25 mouse cellular contexts compared by ENCODE assay signal in the genomic region with DNA sequence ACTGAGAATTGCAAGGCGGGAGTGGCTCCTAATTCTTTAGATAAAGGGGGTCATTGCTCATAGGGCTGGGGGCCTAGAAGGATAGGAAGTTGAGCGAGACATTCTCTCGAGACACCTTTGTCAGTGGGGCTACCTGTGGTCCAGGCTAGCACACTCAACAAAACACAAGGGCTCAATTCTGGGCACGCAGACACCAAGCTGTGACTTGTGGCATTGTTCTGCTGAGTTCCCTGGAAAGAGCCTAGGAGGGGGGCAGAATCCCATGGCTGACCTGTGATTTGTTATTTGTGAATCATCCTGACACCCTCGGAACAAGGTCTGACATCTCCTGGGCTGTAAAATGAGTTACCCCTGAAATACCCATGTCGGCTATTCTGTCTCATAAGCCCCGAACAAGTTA.
DNase-seq lines count a peak whose midpoint lies in the region; ATAC-seq and TF ChIP-seq lines count a peak whose summit lies in the region.
"Had no signal": no experiment of that assay in that cellular context is flagged by ENCODE, and none has a peak within 500 bp of the region (broad histone marks: within the 10 kb centered on the region; RNA-seq: fewer than 3 reads in every experiment).

No protein-coding gene starts in this region.

- TF ChIP-seq CTCF in layer of hippocampus, adult 2 months (conservative IDR thresholded peaks at IDR 0.05), result no peak

- 26% methylated on average over 7 of the region's 7 CpGs for whole genome bisulfite sequencing in hindbrain, embryonic 12.5 days
- WGBS in hindbrain, embryonic 11.5 days, result 27% methylated on average over 7 of the region's 7 CpGs
- 10% methylated on average over 7 of the region's 7 CpGs for WGBS in forebrain, embryonic 13.5 days

- no peaks in the 10 kb centered on the region for H3K36me3 ChIP-seq in hindbrain, embryonic 12.5 days
- no peaks in the 10 kb centered on the region for H3K36me3 ChIP-seq in hindbrain, embryonic 11.5 days (ENCODE audit: control insufficient read depth, insufficient read depth, low read length)
- H3K36me3 ChIP-seq in forebrain, embryonic 13.5 days (ENCODE audit: poor library complexity, severe bottlenecking), result no peaks in the 10 kb centered on the region
- H3K36me3 ChIP-seq: embryonic facial prominence, embryonic 15.5 days; heart, embryonic 10.5 days; limb, embryonic 15.5 days had no signal

- no peak overlapping the region for H3K27ac ChIP-seq in hindbrain, embryonic 12.5 days
- H3K27ac ChIP-seq in hindbrain, embryonic 11.5 days (ENCODE audit: low read depth, low read length), result no peak overlapping the region
- no peak overlapping the region for H3K27ac ChIP-seq in forebrain, embryonic 13.5 days
- no peak overlapping the region for H3K27ac ChIP-seq in layer of hippocampus, adult 2 months
- H3K27ac ChIP-seq: embryonic facial prominence, embryonic 15.5 days; heart, embryonic 10.5 days; limb, embryonic 15.5 days; liver, embryonic 14.5 days; stomach, postnatal 0 days had no signal

- no peak overlapping the region for H3K4me2 ChIP-seq in hindbrain, embryonic 12.5 days (replicated peaks)
- no peak overlapping the region for H3K4me2 ChIP-seq in hindbrain, embryonic 11.5 days (replicated peaks; ENCODE audit: low read depth, low read length)
- 0 out of 2 replicates have a peak overlapping the region, but pooled peaks have one; percentile 14 for H3K4me2 ChIP-seq in forebrain, embryonic 13.5 days
- H3K4me2 ChIP-seq: embryonic facial prominence, embryonic 15.5 days; limb, embryonic 15.5 days; lung, embryonic 14.5 days had no signal

- no peak overlapping the region for H3K9ac ChIP-seq in hindbrain, embryonic 12.5 days
- H3K9ac ChIP-seq in hindbrain, embryonic 11.5 days (ENCODE audit: low read depth, low read length), result no peak overlapping the region
- H3K9ac ChIP-seq in forebrain, embryonic 13.5 days, result no peak overlapping the region
- H3K9ac ChIP-seq: embryonic facial prominence, embryonic 15.5 days; limb, embryonic 15.5 days; liver, embryonic 14.5 days; lung, embryonic 14.5 days had no signal

- DNase-seq in hindbrain, embryonic 11.5 days (ENCODE audit: low spot score), result no peak
- peak; percentile 25 for DNase-seq in retina, postnatal 1 day
- no peak for DNase-seq in retina, embryonic 14.5 days (ENCODE audit: low spot score)
- DNase-seq in layer of hippocampus, adult 2 months (ENCODE audit: low spot score in 2 of 2), result no peak
- DNase-seq in spleen, postnatal 14 days (ENCODE audit: low spot score in 2 of 2), result no peak
- DNase-seq: adrenal gland, postnatal 14 days; B cell, adult 2 months; cerebellum, adult 8-10 months; cerebellum, postnatal 36 days; heart, postnatal 4 days; kidney, postnatal 36 days; lung, embryonic 14.5 days; lung, postnatal 36 days; thymus, adult 2 months; thymus, postnatal 4 days had no signal

- 0 out of 2 replicates have a peak, but pooled peaks cover 3% of the 10 kb centered on the region for H3K27me3 ChIP-seq in hindbrain, embryonic 12.5 days
- no peaks in the 10 kb centered on the region for H3K27me3 ChIP-seq in hindbrain, embryonic 11.5 days (ENCODE audit: control insufficient read depth, insufficient read depth, low read length)
- H3K27me3 ChIP-seq in forebrain, embryonic 13.5 days, result no peaks in the 10 kb centered on the region; the same call in none of the 2 replicates
- H3K27me3 ChIP-seq: CH12.LX; embryonic facial prominence, embryonic 15.5 days; limb, embryonic 15.5 days; megakaryocyte, embryonic 14.5 days had no signal

- no peaks in the 10 kb centered on the region for H3K9me3 ChIP-seq in hindbrain, embryonic 12.5 days (replicated peaks)
- H3K9me3 ChIP-seq in hindbrain, embryonic 11.5 days (ENCODE audit: control insufficient read depth, low read length), result no peaks in the 10 kb centered on the region
- H3K9me3 ChIP-seq in forebrain, embryonic 13.5 days (replicated peaks), result no peaks in the 10 kb centered on the region
- H3K9me3 ChIP-seq: embryonic facial prominence, embryonic 15.5 days; heart, embryonic 10.5 days; limb, embryonic 15.5 days; megakaryocyte, embryonic 14.5 days had no signal

- H3K4me1 ChIP-seq in hindbrain, embryonic 12.5 days, result peaks cover 14% of the 10 kb centered on the region
- 0 out of 2 replicates have a peak, but pooled peaks cover 5% of the 10 kb centered on the region for H3K4me1 ChIP-seq in hindbrain, embryonic 11.5 days (replicated peaks; ENCODE audit: control insufficient read depth, insufficient read depth, low read length)
- peaks cover 24% of the 10 kb centered on the region for H3K4me1 ChIP-seq in forebrain, embryonic 13.5 days
- H3K4me1 ChIP-seq: embryonic facial prominence, embryonic 15.5 days; limb, embryonic 15.5 days; megakaryocyte, embryonic 14.5 days had no signal

- no peak overlapping the region for H3K4me3 ChIP-seq in hindbrain, embryonic 12.5 days
- no peak overlapping the region for H3K4me3 ChIP-seq in hindbrain, embryonic 11.5 days (ENCODE audit: low read depth, low read length)
- no peak overlapping the region for H3K4me3 ChIP-seq in forebrain, embryonic 13.5 days
- no peak overlapping the region for H3K4me3 ChIP-seq in layer of hippocampus, adult 2 months
- H3K4me3 ChIP-seq: embryonic facial prominence, embryonic 15.5 days; heart, embryonic 10.5 days; limb, embryonic 15.5 days; megakaryocyte, embryonic 14.5 days had no signal

- ATAC-seq in hindbrain, embryonic 12.5 days (ENCODE audit: low FRiP score), result 0 out of 2 replicates have a peak, but pooled peaks have one; percentile 9
- no peak for ATAC-seq in hindbrain, embryonic 11.5 days (ENCODE audit: low FRiP score)
- no peak for ATAC-seq in forebrain, embryonic 13.5 days
- ATAC-seq: intestine, postnatal 0 days had no signal
